Mouse (Mus musculus): Measurements from ENCODE around the gene Slc15a3. TPM values are rescaled to one million over a fixed set of nuclear protein-coding genes. Genes with fewer than 3 reads are reported as not detected.

The Slc15a3 gene
- total and polyA plus RNA-seq, 2 experiments from 2014 or later = 0.59 to 2.7 TPM

- Histone ChIP-seq H3K27me3 (ENCODE audit: control insufficient read depth, insufficient read depth, low read length) (no peaks in the 10 kb centered on the region), H3K9ac (replicated peaks; ENCODE audit: low read depth, low read length) (no peak overlapping the region), H3K4me3 (ENCODE audit: low read depth, low read length) (no peak overlapping the region), H3K4me1 (ENCODE audit: control insufficient read depth, insufficient read depth) (peaks cover 37% of the 10 kb centered on the region), H3K4me2 (ENCODE audit: low read depth, low read length) (no peak overlapping the region), H3K9me3 (replicated peaks; ENCODE audit: control insufficient read depth, low read length) (no peaks in the 10 kb centered on the region), H3K36me3 (replicated peaks; ENCODE audit: control insufficient read depth, insufficient read depth, low read length) (peaks cover 84% of the 10 kb centered on the region), H3K27ac (ENCODE audit: low read depth) (no peak overlapping the region)
- no peak for DNase-seq (ENCODE audit: low spot score)
- TF ChIP-seq EP300 (IDR thresholded peaks at IDR 0.05; ENCODE audit: low read depth) (no peak), CTCF (IDR thresholded peaks at IDR 0.05; ENCODE audit: low read depth) (no peak)
- ATAC-seq (ENCODE audit: insufficient read depth, low read depth) = no peak
- WGBS = 92% methylated on average over 5 of the region's 5 CpGs
These were observed 61.5 kb downstream of the Slc15a3 start for GRCm38 (mm10) chr19:10901046-10901445.

GRCm38 (mm10) chr19:10904512-10904911 lies 65.0 kb downstream of the Slc15a3 start:
- H3K9me3 ChIP-seq (replicated peaks; ENCODE audit: control insufficient read depth, low read length) = no peaks in the 10 kb centered on the region
- H3K27ac ChIP-seq (ENCODE audit: low read depth) = peak overlapping the region; percentile 88
- no peak for ATAC-seq (ENCODE audit: insufficient read depth, low read depth)
- no peak for DNase-seq (ENCODE audit: low spot score)
- no peak overlapping the region for H3K4me3 ChIP-seq (ENCODE audit: low read depth, low read length)
- H3K27me3 ChIP-seq (ENCODE audit: control insufficient read depth, insufficient read depth, low read length) = no peaks in the 10 kb centered on the region
- peaks cover 77% of the 10 kb centered on the region for H3K36me3 ChIP-seq (replicated peaks; ENCODE audit: control insufficient read depth, insufficient read depth, low read length)
- H3K9ac ChIP-seq (replicated peaks; ENCODE audit: low read depth, low read length) = no peak overlapping the region
- H3K4me2 ChIP-seq (ENCODE audit: low read depth, low read length) = no peak overlapping the region
- peaks cover 31% of the 10 kb centered on the region for H3K4me1 ChIP-seq (ENCODE audit: control insufficient read depth, insufficient read depth)
- TF ChIP-seq EP300 (IDR thresholded peaks at IDR 0.05; ENCODE audit: low read depth) (no peak), CTCF (IDR thresholded peaks at IDR 0.05; ENCODE audit: low read depth) (no peak)
- whole genome bisulfite sequencing = 70% methylated on average over 5 of the region's 5 CpGs

- TF ChIP-seq CTCF (IDR thresholded peaks at IDR 0.05; ENCODE audit: low read depth) (no peak), EP300 (IDR thresholded peaks at IDR 0.05; ENCODE audit: low read depth) (peak; percentile 2; the same call in 1 of the 2 replicates)
- Histone ChIP-seq H3K36me3 (replicated peaks; ENCODE audit: control insufficient read depth, insufficient read depth, low read length) (peaks cover 71% of the 10 kb centered on the region), H3K9me3 (replicated peaks; ENCODE audit: control insufficient read depth, low read length) (no peaks in the 10 kb centered on the region), H3K4me3 (ENCODE audit: low read depth, low read length) (no peak overlapping the region), H3K4me2 (ENCODE audit: low read depth, low read length) (no peak overlapping the region), H3K9ac (replicated peaks; ENCODE audit: low read depth, low read length) (no peak overlapping the region), H3K27ac (ENCODE audit: low read depth) (peak overlapping the region; percentile 88), H3K27me3 (ENCODE audit: control insufficient read depth, insufficient read depth, low read length) (no peaks in the 10 kb centered on the region), H3K4me1 (ENCODE audit: control insufficient read depth, insufficient read depth) (peaks cover 27% of the 10 kb centered on the region)
- peak; percentile 70 for DNase-seq (ENCODE audit: low spot score)
- 12% methylated on average over 7 of the region's 7 CpGs for WGBS
- ATAC-seq (ENCODE audit: insufficient read depth, low read depth) = peak; percentile 60
These were observed 65.6 kb downstream of the Slc15a3 start for GRCm38 (mm10) chr19:10904927-10905727.

GRCm38 (mm10) chr19:10905728-10906000 lies 66.1 kb downstream of the Slc15a3 start:
- no peak overlapping the region for H3K4me2 ChIP-seq (ENCODE audit: low read depth, low read length)
- H3K4me1 ChIP-seq (ENCODE audit: control insufficient read depth, insufficient read depth) = peaks cover 27% of the 10 kb centered on the region; the same call in 1 of the 2 replicates
- no peak overlapping the region for H3K9ac ChIP-seq (replicated peaks; ENCODE audit: low read depth, low read length)
- H3K4me3 ChIP-seq (ENCODE audit: low read depth, low read length) = no peak overlapping the region
- DNase-seq (ENCODE audit: low spot score) (no peak), ATAC-seq (ENCODE audit: insufficient read depth, low read depth) (no peak; the same call in 1 of the 2 replicates)
- peaks cover 65% of the 10 kb centered on the region for H3K36me3 ChIP-seq (replicated peaks; ENCODE audit: control insufficient read depth, insufficient read depth, low read length)
- WGBS = 27% methylated on average over 5 of the region's 5 CpGs
- H3K27ac ChIP-seq (ENCODE audit: low read depth) = peak overlapping the region; percentile 88
- H3K27me3 ChIP-seq (ENCODE audit: control insufficient read depth, insufficient read depth, low read length) = no peaks in the 10 kb centered on the region
- TF ChIP-seq CTCF (IDR thresholded peaks at IDR 0.05; ENCODE audit: low read depth) (no peak), EP300 (IDR thresholded peaks at IDR 0.05; ENCODE audit: low read depth) (no peak)
- no peaks in the 10 kb centered on the region for H3K9me3 ChIP-seq (replicated peaks; ENCODE audit: control insufficient read depth, low read length)

GRCm38 (mm10) chr19:10907891-10908290 lies 68.4 kb downstream of the Slc15a3 start:
- DNase-seq (ENCODE audit: low spot score) = peak; percentile 70
- H3K9ac ChIP-seq (replicated peaks; ENCODE audit: low read depth, low read length) = no peak overlapping the region
- no peak overlapping the region for H3K4me3 ChIP-seq (ENCODE audit: low read depth, low read length)

More at GRCm38 (mm10) chr19:10907891-10908290, 68.4 kb downstream of the Slc15a3 start:
- no peaks in the 10 kb centered on the region for H3K27me3 ChIP-seq (ENCODE audit: control insufficient read depth, insufficient read depth, low read length)
- peak overlapping the region; percentile 94 for H3K27ac ChIP-seq (ENCODE audit: low read depth)
- no peak for ATAC-seq (ENCODE audit: insufficient read depth, low read depth)
- peaks cover 35% of the 10 kb centered on the region; the same call in 1 of the 2 replicates for H3K4me1 ChIP-seq (ENCODE audit: control insufficient read depth, insufficient read depth)
- WGBS = 36% methylated on average over 3 of the region's 3 CpGs
- peaks cover 43% of the 10 kb centered on the region for H3K36me3 ChIP-seq (replicated peaks; ENCODE audit: control insufficient read depth, insufficient read depth, low read length)
- H3K9me3 ChIP-seq (replicated peaks; ENCODE audit: control insufficient read depth, low read length) = no peaks in the 10 kb centered on the region
- no peak overlapping the region for H3K4me2 ChIP-seq (ENCODE audit: low read depth, low read length)
- peak; percentile 86 for TF ChIP-seq CTCF (IDR thresholded peaks at IDR 0.05; ENCODE audit: low read depth)
- no peak for TF ChIP-seq EP300 (IDR thresholded peaks at IDR 0.05; ENCODE audit: low read depth)

Other genes with a start within 250 kb of the Slc15a3 start
- 298 and 349 TPM in 2 replicates for gene Ddb1, start 234.4 kb upstream of the Slc15a3 start, total RNA-seq (2014; rRNA removed; ENCODE audit: low replicate concordance)
- 130 and 137 TPM in 2 replicates for gene Ddb1, start 234.4 kb upstream of the Slc15a3 start, polyA plus RNA-seq (2015; fragmentation: Nextera tagmentation; extraction: Ambion mirVana)
- 2.7 and 3.0 TPM in 2 replicates for gene Tkfc, start 234.1 kb upstream of the Slc15a3 start, total RNA-seq (2014; rRNA removed; ENCODE audit: low replicate concordance)
- 5.9 and 7.7 TPM in 2 replicates for gene Tkfc, start 234.1 kb upstream of the Slc15a3 start, polyA plus RNA-seq (2015; fragmentation: Nextera tagmentation; extraction: Ambion mirVana)
- gene Vwce, start 205.5 kb upstream of the Slc15a3 start, total RNA-seq (2014; rRNA removed; ENCODE audit: low replicate concordance) = 0.19 and 4.7 TPM in 2 replicates
- 0.22 and 0.23 TPM in 2 replicates for gene Vwce, start 205.5 kb upstream of the Slc15a3 start, polyA plus RNA-seq (2015; fragmentation: Nextera tagmentation; extraction: Ambion mirVana)
- not detected in 2 replicates for gene Pga5, start 161.7 kb upstream of the Slc15a3 start, total RNA-seq (2014; rRNA removed; ENCODE audit: low replicate concordance)
- gene Pga5, start 161.7 kb upstream of the Slc15a3 start, polyA plus RNA-seq (2015; fragmentation: Nextera tagmentation; extraction: Ambion mirVana) = not detected in 2 replicates
- 25.5 and 42.1 TPM in 2 replicates for gene Vps37c, start 151.0 kb upstream of the Slc15a3 start, total RNA-seq (2014; rRNA removed; ENCODE audit: low replicate concordance)
- gene Vps37c, start 151.0 kb upstream of the Slc15a3 start, polyA plus RNA-seq (2015; fragmentation: Nextera tagmentation; extraction: Ambion mirVana) = 22.2 and 23.0 TPM in 2 replicates
- gene Cd5, start 100.7 kb upstream of the Slc15a3 start, total RNA-seq (2014; rRNA removed; ENCODE audit: low replicate concordance) = 3.2 TPM in 1 of 2 replicates, not detected in the other
- 0.12 and 0.23 TPM in 2 replicates for gene Cd5, start 100.7 kb upstream of the Slc15a3 start, polyA plus RNA-seq (2015; fragmentation: Nextera tagmentation; extraction: Ambion mirVana)
- 3.6 TPM in 1 of 2 replicates, not detected in the other for gene Cd6, start 9.7 kb upstream of the Slc15a3 start, total RNA-seq (2014; rRNA removed; ENCODE audit: low replicate concordance)
- gene Cd6, start 9.7 kb upstream of the Slc15a3 start, polyA plus RNA-seq (2015; fragmentation: Nextera tagmentation; extraction: Ambion mirVana) = not detected in 2 replicates
- gene Tmem132a, start 30.2 kb downstream of the Slc15a3 start, total RNA-seq (2014; rRNA removed; ENCODE audit: low replicate concordance) = 69.1 and 71.7 TPM in 2 replicates
- 19.3 and 19.5 TPM in 2 replicates for gene Tmem132a, start 30.2 kb downstream of the Slc15a3 start, polyA plus RNA-seq (2015; fragmentation: Nextera tagmentation; extraction: Ambion mirVana)
- gene Tmem109, start 42.3 kb downstream of the Slc15a3 start, total RNA-seq (2014; rRNA removed; ENCODE audit: low replicate concordance) = 80.6 and 99.8 TPM in 2 replicates
- 85.8 and 90.9 TPM in 2 replicates for gene Tmem109, start 42.3 kb downstream of the Slc15a3 start, polyA plus RNA-seq (2015; fragmentation: Nextera tagmentation; extraction: Ambion mirVana)
- gene Prpf19, start 55.5 kb downstream of the Slc15a3 start, total RNA-seq (2014; rRNA removed; ENCODE audit: low replicate concordance) = 362 and 463 TPM in 2 replicates
- 33.0 and 36.8 TPM in 2 replicates for gene Prpf19, start 55.5 kb downstream of the Slc15a3 start, polyA plus RNA-seq (2015; fragmentation: Nextera tagmentation; extraction: Ambion mirVana)
- gene Zp1, start 80.9 kb downstream of the Slc15a3 start, total RNA-seq (2014; rRNA removed; ENCODE audit: low replicate concordance) = not detected in 2 replicates
- 0.19 TPM in 1 of 2 replicates, not detected in the other for gene Zp1, start 80.9 kb downstream of the Slc15a3 start, polyA plus RNA-seq (2015; fragmentation: Nextera tagmentation; extraction: Ambion mirVana)
- 0.11 and 0.39 TPM in 2 replicates for gene Ptgdr2, start 97.4 kb downstream of the Slc15a3 start, total RNA-seq (2014; rRNA removed; ENCODE audit: low replicate concordance)
- gene Ptgdr2, start 97.4 kb downstream of the Slc15a3 start, polyA plus RNA-seq (2015; fragmentation: Nextera tagmentation; extraction: Ambion mirVana) = 0.04 and 0.07 TPM in 2 replicates
- 8.7 and 12.1 TPM in 2 replicates for gene Ccdc86, start 109.5 kb downstream of the Slc15a3 start, total RNA-seq (2014; rRNA removed; ENCODE audit: low replicate concordance)
- 9.8 and 12.4 TPM in 2 replicates for gene Ccdc86, start 109.5 kb downstream of the Slc15a3 start, polyA plus RNA-seq (2015; fragmentation: Nextera tagmentation; extraction: Ambion mirVana)
- gene Ms4a10, start 134.9 kb downstream of the Slc15a3 start, total RNA-seq (2014; rRNA removed; ENCODE audit: low replicate concordance) = not detected in 2 replicates
- gene Ms4a10, start 134.9 kb downstream of the Slc15a3 start, polyA plus RNA-seq (2015; fragmentation: Nextera tagmentation; extraction: Ambion mirVana) = 0.11 and 0.22 TPM in 2 replicates
- gene Ms4a15, start 153.5 kb downstream of the Slc15a3 start, total RNA-seq (2014; rRNA removed; ENCODE audit: low replicate concordance) = not detected in 2 replicates
- gene Ms4a15, start 153.5 kb downstream of the Slc15a3 start, polyA plus RNA-seq (2015; fragmentation: Nextera tagmentation; extraction: Ambion mirVana) = not detected in 2 replicates
- gene Ms4a18, start 178.3 kb downstream of the Slc15a3 start, total RNA-seq (2014; rRNA removed; ENCODE audit: low replicate concordance) = not detected in 2 replicates
- gene Ms4a18, start 178.3 kb downstream of the Slc15a3 start, polyA plus RNA-seq (2015; fragmentation: Nextera tagmentation; extraction: Ambion mirVana) = not detected in 2 replicates
- gene Ms4a8a, start 241.4 kb downstream of the Slc15a3 start, total RNA-seq (2014; rRNA removed; ENCODE audit: low replicate concordance) = not detected in 2 replicates
- gene Ms4a8a, start 241.4 kb downstream of the Slc15a3 start, polyA plus RNA-seq (2015; fragmentation: Nextera tagmentation; extraction: Ambion mirVana) = not detected in 2 replicates